Mouse (Mus musculus): ENCODE measurements at regions not wholly inside any gene's neighbourhood (a gene's known extent, or its start where the extent isn't known, plus 50 kb on each side); places are given as distances from the start of the nearest gene placed in this dataset.

- H3K4me2 ChIP-seq (ENCODE audit: low read depth, low read length), result no peak overlapping the region
- no peak overlapping the region for H3K27ac ChIP-seq (ENCODE audit: low read length)
- no peaks in the 10 kb centered on the region for H3K4me1 ChIP-seq (ENCODE audit: control insufficient read depth, insufficient read depth, low read length)
- no peak overlapping the region for H3K4me3 ChIP-seq (ENCODE audit: low read length)
- ATAC-seq, result no peak
- no peaks in the 10 kb centered on the region for H3K27me3 ChIP-seq (replicated peaks; ENCODE audit: control insufficient read depth, insufficient read depth, low read length)
- H3K36me3 ChIP-seq (ENCODE audit: control insufficient read depth, insufficient read depth, low read length), result no peaks in the 10 kb centered on the region
- H3K9me3 ChIP-seq (ENCODE audit: control insufficient read depth, low read length), result no peaks in the 10 kb centered on the region
- WGBS, result 91% methylated on average over 8 of the region's 8 CpGs
- no peak overlapping the region for H3K9ac ChIP-seq (ENCODE audit: low read depth, low read length)
Observed at GRCm38 (mm10) chr14:68820241-68820640, 473.9 kb downstream of the Synb start.

- no peaks in the 10 kb centered on the region for H3K4me1 ChIP-seq (ENCODE audit: control insufficient read depth, insufficient read depth, low read length)
- no peak overlapping the region for H3K4me3 ChIP-seq (ENCODE audit: low read length)
- 90% methylated on average over 3 of the region's 3 CpGs for WGBS
- H3K4me2 ChIP-seq (ENCODE audit: low read depth, low read length), result no peak overlapping the region
- no peaks in the 10 kb centered on the region for H3K36me3 ChIP-seq (ENCODE audit: control insufficient read depth, insufficient read depth, low read length)
- ATAC-seq, result no peak
- H3K27ac ChIP-seq (ENCODE audit: low read length), result no peak overlapping the region
- no peaks in the 10 kb centered on the region for H3K27me3 ChIP-seq (replicated peaks; ENCODE audit: control insufficient read depth, insufficient read depth, low read length)
- H3K9me3 ChIP-seq (ENCODE audit: control insufficient read depth, low read length), result no peaks in the 10 kb centered on the region
- no peak overlapping the region for H3K9ac ChIP-seq (ENCODE audit: low read depth, low read length)
Observed at GRCm38 (mm10) chr14:68808976-68809375, 485.1 kb downstream of the Synb start.

- peak; percentile 92 for ATAC-seq
- Histone ChIP-seq H3K27me3 (replicated peaks; ENCODE audit: control insufficient read depth, insufficient read depth, low read length) (no peaks in the 10 kb centered on the region), H3K27ac (ENCODE audit: low read length) (no peak overlapping the region), H3K4me3 (ENCODE audit: low read length) (no peak overlapping the region), H3K9ac (ENCODE audit: low read depth, low read length) (no peak overlapping the region), H3K9me3 (ENCODE audit: control insufficient read depth, low read length) (no peaks in the 10 kb centered on the region), H3K4me1 (ENCODE audit: control insufficient read depth, insufficient read depth, low read length) (no peaks in the 10 kb centered on the region), H3K36me3 (ENCODE audit: control insufficient read depth, insufficient read depth, low read length) (no peaks in the 10 kb centered on the region), H3K4me2 (ENCODE audit: low read depth, low read length) (no peak overlapping the region)
- WGBS, result 48% methylated on average over 3 of the region's 3 CpGs
Observed at GRCm38 (mm10) chr14:68807918-68808317, 486.2 kb downstream of the Synb start.

DNA sequence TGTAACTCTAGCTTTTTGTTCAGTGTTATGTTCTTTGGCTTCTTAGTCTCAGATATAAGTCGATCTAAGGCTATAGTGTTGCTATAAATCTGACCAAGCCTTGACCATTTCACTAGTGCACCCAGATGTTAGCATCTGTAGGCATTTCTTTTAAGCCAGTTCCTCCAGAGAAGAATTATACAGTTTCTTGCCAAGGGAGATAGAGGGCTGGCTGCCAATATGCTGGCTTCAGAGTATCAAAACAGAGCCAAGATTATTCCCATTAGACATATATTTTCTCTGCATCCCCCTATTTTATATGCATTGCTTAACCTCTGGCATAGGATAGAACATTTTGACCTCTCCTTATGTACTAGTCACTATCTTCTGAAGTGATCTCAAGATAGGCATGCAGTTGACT is 487.5 kb downstream of the Synb start:
- Histone ChIP-seq H3K4me1 (ENCODE audit: control insufficient read depth, insufficient read depth, low read length) (no peaks in the 10 kb centered on the region), H3K27me3 (replicated peaks; ENCODE audit: control insufficient read depth, insufficient read depth, low read length) (no peaks in the 10 kb centered on the region), H3K27ac (ENCODE audit: low read length) (no peak overlapping the region), H3K4me2 (ENCODE audit: low read depth, low read length) (no peak overlapping the region), H3K9me3 (ENCODE audit: control insufficient read depth, low read length) (no peaks in the 10 kb centered on the region), H3K36me3 (ENCODE audit: control insufficient read depth, insufficient read depth, low read length) (no peaks in the 10 kb centered on the region), H3K4me3 (ENCODE audit: low read length) (no peak overlapping the region), H3K9ac (ENCODE audit: low read depth, low read length) (no peak overlapping the region)
- 65% methylated on average over 1 of the region's 1 CpGs for WGBS
- ATAC-seq, result no peak

GRCm38 (mm10) chr14:68784395-68784794 is 509.7 kb downstream of the Synb start:
- no peaks in the 10 kb centered on the region for H3K27me3 ChIP-seq (replicated peaks; ENCODE audit: control insufficient read depth, insufficient read depth, low read length)
- no peaks in the 10 kb centered on the region for H3K36me3 ChIP-seq (ENCODE audit: control insufficient read depth, insufficient read depth, low read length)
- no peak overlapping the region for H3K9ac ChIP-seq (ENCODE audit: low read depth, low read length)
- no peak for ATAC-seq
- no peak overlapping the region for H3K27ac ChIP-seq (ENCODE audit: low read length)
- 96% methylated on average over 3 of the region's 3 CpGs for WGBS
- H3K4me2 ChIP-seq (ENCODE audit: low read depth, low read length), result no peak overlapping the region
- H3K4me1 ChIP-seq (ENCODE audit: control insufficient read depth, insufficient read depth, low read length), result no peaks in the 10 kb centered on the region
- no peaks in the 10 kb centered on the region for H3K9me3 ChIP-seq (ENCODE audit: control insufficient read depth, low read length)
- no peak overlapping the region for H3K4me3 ChIP-seq (ENCODE audit: low read length)

- no peaks in the 10 kb centered on the region for H3K9me3 ChIP-seq (ENCODE audit: control insufficient read depth, low read length)
- no peak overlapping the region for H3K4me3 ChIP-seq (ENCODE audit: low read length)
- H3K27me3 ChIP-seq (replicated peaks; ENCODE audit: control insufficient read depth, insufficient read depth, low read length), result no peaks in the 10 kb centered on the region
- no peak overlapping the region for H3K9ac ChIP-seq (ENCODE audit: low read depth, low read length)
- no peak for ATAC-seq
- no peak overlapping the region for H3K4me2 ChIP-seq (ENCODE audit: low read depth, low read length)
- 91% methylated on average over 1 of the region's 1 CpGs for WGBS
- H3K27ac ChIP-seq (ENCODE audit: low read length), result no peak overlapping the region
- H3K36me3 ChIP-seq (ENCODE audit: control insufficient read depth, insufficient read depth, low read length), result no peaks in the 10 kb centered on the region
- no peaks in the 10 kb centered on the region for H3K4me1 ChIP-seq (ENCODE audit: control insufficient read depth, insufficient read depth, low read length)
Observed at GRCm38 (mm10) chr14:68783216-68783615, 510.9 kb downstream of the Synb start.

DNA sequence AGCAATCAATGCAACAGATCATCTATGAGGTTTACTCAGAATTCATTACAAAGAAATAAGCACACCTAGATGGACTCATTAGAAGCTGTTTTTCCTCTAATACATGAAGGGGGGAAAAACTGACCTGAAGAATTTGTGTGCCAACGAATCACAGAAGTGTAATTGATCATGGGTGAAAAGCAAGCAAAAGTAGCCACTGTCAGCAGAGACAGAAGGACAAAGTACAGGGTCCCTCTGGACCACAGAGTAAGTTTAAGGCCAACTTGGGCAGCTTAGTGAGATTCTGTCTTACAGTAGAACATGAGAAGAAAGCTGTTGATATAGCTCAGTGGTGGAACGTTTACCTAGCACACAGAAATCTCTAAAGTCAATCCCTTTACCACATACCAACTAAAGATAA is 523.7 kb downstream of the Synb start:
- no peak overlapping the region for H3K4me2 ChIP-seq (ENCODE audit: low read depth, low read length)
- H3K4me3 ChIP-seq (ENCODE audit: low read length), result no peak overlapping the region
- WGBS, result 60% methylated on average over 2 of the region's 2 CpGs
- no peaks in the 10 kb centered on the region for H3K27me3 ChIP-seq (replicated peaks; ENCODE audit: control insufficient read depth, insufficient read depth, low read length)
- no peaks in the 10 kb centered on the region for H3K4me1 ChIP-seq (ENCODE audit: control insufficient read depth, insufficient read depth, low read length)
- no peak overlapping the region for H3K27ac ChIP-seq (ENCODE audit: low read length)
- no peak for ATAC-seq
- H3K9me3 ChIP-seq (ENCODE audit: control insufficient read depth, low read length), result no peaks in the 10 kb centered on the region
- H3K9ac ChIP-seq (ENCODE audit: low read depth, low read length), result no peak overlapping the region
- no peaks in the 10 kb centered on the region for H3K36me3 ChIP-seq (ENCODE audit: control insufficient read depth, insufficient read depth, low read length)

DNA sequence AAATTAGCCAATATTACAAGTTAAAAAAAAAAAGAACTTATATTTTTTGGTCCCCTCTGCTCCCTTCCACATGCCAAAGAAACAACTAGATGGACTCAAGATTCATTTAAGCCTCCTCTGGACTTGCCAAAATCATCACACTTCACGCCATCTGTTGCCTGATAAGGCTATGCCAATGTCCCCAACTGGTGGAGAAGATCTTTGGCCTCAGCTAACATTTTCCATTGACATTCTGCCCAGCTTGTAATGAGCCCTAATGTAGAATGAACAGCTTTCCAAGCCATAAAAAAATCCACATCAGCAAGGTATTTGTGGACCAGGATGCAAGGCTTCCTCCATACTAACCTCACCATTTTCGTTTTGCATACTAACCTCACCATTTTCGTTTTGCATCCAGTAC is 531.2 kb downstream of the Synb start:
- WGBS, result 71% methylated on average over 3 of the region's 3 CpGs
- H3K4me3 ChIP-seq (ENCODE audit: low read length), result no peak overlapping the region
- no peak overlapping the region for H3K9ac ChIP-seq (ENCODE audit: low read depth, low read length)
- no peak for ATAC-seq
- H3K4me2 ChIP-seq (ENCODE audit: low read depth, low read length), result no peak overlapping the region
- no peaks in the 10 kb centered on the region for H3K9me3 ChIP-seq (ENCODE audit: control insufficient read depth, low read length)
- H3K4me1 ChIP-seq (ENCODE audit: control insufficient read depth, insufficient read depth, low read length), result no peaks in the 10 kb centered on the region
- H3K27me3 ChIP-seq (replicated peaks; ENCODE audit: control insufficient read depth, insufficient read depth, low read length), result no peaks in the 10 kb centered on the region
- no peaks in the 10 kb centered on the region for H3K36me3 ChIP-seq (ENCODE audit: control insufficient read depth, insufficient read depth, low read length)
- no peak overlapping the region for H3K27ac ChIP-seq (ENCODE audit: low read length)

DNA sequence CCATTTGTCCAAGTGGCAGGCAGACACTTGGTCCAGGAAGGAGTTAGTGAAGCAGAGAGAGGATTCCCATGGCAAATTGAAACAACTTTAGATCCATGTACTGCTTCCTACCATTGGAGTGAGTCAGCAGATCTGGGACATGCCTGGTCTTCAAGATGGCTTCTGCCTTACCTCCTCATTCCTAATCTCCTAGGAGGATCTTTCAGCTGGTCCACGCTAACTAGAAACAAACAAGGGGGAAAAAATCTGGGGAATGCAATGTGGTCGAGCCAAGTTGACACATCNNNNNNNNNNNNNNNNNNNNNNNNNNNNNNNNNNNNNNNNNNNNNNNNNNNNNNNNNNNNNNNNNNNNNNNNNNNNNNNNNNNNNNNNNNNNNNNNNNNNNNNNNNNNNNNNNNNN is 549.4 kb downstream of the Synb start:
- 58% methylated on average over 2 of the region's 2 CpGs for WGBS
- Histone ChIP-seq H3K4me1 (ENCODE audit: control insufficient read depth, insufficient read depth, low read length) (no peaks in the 10 kb centered on the region), H3K4me3 (ENCODE audit: low read length) (no peak overlapping the region), H3K9me3 (ENCODE audit: control insufficient read depth, low read length) (no peaks in the 10 kb centered on the region), H3K9ac (ENCODE audit: low read depth, low read length) (no peak overlapping the region), H3K36me3 (ENCODE audit: control insufficient read depth, insufficient read depth, low read length) (no peaks in the 10 kb centered on the region), H3K27ac (ENCODE audit: low read length) (no peak overlapping the region), H3K4me2 (ENCODE audit: low read depth, low read length) (no peak overlapping the region), H3K27me3 (replicated peaks; ENCODE audit: control insufficient read depth, insufficient read depth, low read length) (no peaks in the 10 kb centered on the region)
- ATAC-seq, result no peak

DNA sequence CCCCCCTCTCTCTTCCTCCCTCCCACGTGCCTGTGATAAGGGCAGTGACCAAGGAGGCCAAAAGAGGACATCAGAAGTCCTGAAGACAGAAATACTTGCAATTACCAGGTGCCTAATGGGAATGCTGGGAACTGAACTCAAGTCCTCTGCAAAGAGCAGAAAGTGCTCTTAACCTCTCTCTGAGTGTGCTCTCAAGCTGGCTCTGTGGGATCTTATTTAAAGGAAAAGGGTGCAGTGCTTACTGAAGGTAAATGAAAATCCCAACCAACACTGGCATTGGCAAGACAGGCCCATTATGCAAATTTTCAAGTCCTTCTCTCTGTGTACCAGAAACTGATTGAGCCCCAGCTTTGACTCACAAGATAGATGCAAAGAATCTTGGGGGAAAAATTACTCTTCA is 555.6 kb downstream of the Synb start:
- H3K27me3 ChIP-seq (replicated peaks; ENCODE audit: control insufficient read depth, insufficient read depth, low read length), result no peaks in the 10 kb centered on the region
- no peaks in the 10 kb centered on the region for H3K9me3 ChIP-seq (ENCODE audit: control insufficient read depth, low read length)
- no peak overlapping the region for H3K9ac ChIP-seq (ENCODE audit: low read depth, low read length)
- H3K4me3 ChIP-seq (ENCODE audit: low read length), result no peak overlapping the region
- no CpG with 5 or more reads among the region's 1 CpGs for WGBS
- no peak overlapping the region for H3K27ac ChIP-seq (ENCODE audit: low read length)
- no peaks in the 10 kb centered on the region for H3K4me1 ChIP-seq (ENCODE audit: control insufficient read depth, insufficient read depth, low read length)
- H3K36me3 ChIP-seq (ENCODE audit: control insufficient read depth, insufficient read depth, low read length), result no peaks in the 10 kb centered on the region
- ATAC-seq, result no peak
- no peak overlapping the region for H3K4me2 ChIP-seq (ENCODE audit: low read depth, low read length)

Measured in intestine, embryonic 16.5 days (tissue).